Mouse (Mus musculus) CH12.LX (cell line): ENCODE data around the gene Tmem56. TPM values are rescaled to one million over a fixed set of nuclear protein-coding genes. Genes with fewer than 3 reads are reported as not detected.

Experiments
- DNase-seq: peaks from one replicate; pipeline ENCODE4 v3.0.0-alpha.2; 2013; ENCODE audit errors: extremely low read depth
- H3K27ac ChIP-seq: 2 replicates; pipeline ENCODE4 v1.5.1; 2012; ENCODE audit warnings: low read depth, mild to moderate bottlenecking, control low read depth, moderate library complexity; ENCODE audit not compliant: insufficient read depth
- H3K27me3 ChIP-seq: replicated peaks from 2 replicates; pipeline ENCODE3; 2012; ENCODE audit warnings: inconsistent platforms
- H3K36me3 ChIP-seq, 2 experiments: replicated peaks in 1 of 2; 2 replicates each; pipeline versions ENCODE3 to v1.6.1; 2012; ENCODE audit warnings: inconsistent platforms in 1 of 2, low read length in 1 of 2, mild to moderate bottlenecking in 1 of 2, mixed read lengths in 1 of 2, moderate library complexity in 1 of 2; ENCODE audit not compliant: control insufficient read depth in 1 of 2, insufficient read depth in 1 of 2
- H3K4me1 ChIP-seq, 2 experiments: 2 replicates each; pipeline ENCODE4 v1.6.1; 2012; ENCODE audit warnings: inconsistent platforms in 1 of 2, moderate library complexity in 1 of 2; ENCODE audit not compliant: insufficient read depth in 2 of 2, control insufficient read depth in 1 of 2
- H3K4me2 ChIP-seq: 2 replicates; pipeline ENCODE4 v1.6.1; 2012; ENCODE audit warnings: low read depth, mild to moderate bottlenecking, control low read depth; ENCODE audit not compliant: poor library complexity, insufficient read depth, severe bottlenecking
- H3K4me3 ChIP-seq, 3 experiments: fragments of 150-350 bp in 1 of 3; sonication (generic) in 1 of 3; replicated peaks in 1 of 3; 2 replicates each; pipeline versions ENCODE3 to v1.5.1; 2011 to 2012; ENCODE audit warnings: low read depth in 2 of 3, low read length in 2 of 3, mild to moderate bottlenecking in 2 of 3, moderate library complexity in 2 of 3, control low read depth in 1 of 3, improper control_type of control experiment in 1 of 3, inconsistent platforms in 1 of 3, mixed read lengths in 1 of 3; ENCODE audit not compliant: poor library complexity in 1 of 3
- H3K79me2 ChIP-seq: replicated peaks from 2 replicates; pipeline ENCODE4 v1.6.1; 2012; ENCODE audit warnings: mild to moderate bottlenecking, moderate library complexity; ENCODE audit not compliant: control insufficient read depth, poor library complexity, insufficient read depth, severe bottlenecking; ENCODE audit errors: extremely low read depth
- H3K9ac ChIP-seq: 2 replicates; pipeline ENCODE4 v1.6.1; 2012; ENCODE audit warnings: low read depth, mild to moderate bottlenecking, control low read depth, moderate library complexity; ENCODE audit not compliant: insufficient read depth
- H3K9me3 ChIP-seq: replicated peaks from 2 replicates; pipeline ENCODE3; 2012; ENCODE audit warnings: low read length, inconsistent platforms, mixed read lengths
- CTCF ChIP-seq, 2 experiments: IDR thresholded peaks in 1 of 2; conservative IDR thresholded peaks in 1 of 2; 2 replicates each; pipeline ENCODE4 v1.5.1; 2011 to 2012; ENCODE audit warnings: low read depth in 2 of 2, low read length in 2 of 2, improper control_type of control experiment in 1 of 2, inconsistent platforms in 1 of 2, mild to moderate bottlenecking in 1 of 2, moderate library complexity in 1 of 2
- EP300 ChIP-seq: IDR thresholded peaks from 2 replicates; pipeline ENCODE4 v1.6.1; 2011; ENCODE audit warnings: low read length, improper control_type of control experiment
- ETS1 ChIP-seq: conservative IDR thresholded peaks from 2 replicates; pipeline ENCODE4 v1.6.1; 2012; ENCODE audit warnings: low read depth, mild to moderate bottlenecking, inconsistent platforms, low read length, improper control_type of control experiment, moderate library complexity
- HCFC1 ChIP-seq: IDR thresholded peaks from 2 replicates; pipeline ENCODE4 v1.6.1; 2012; ENCODE audit warnings: low read depth, mild to moderate bottlenecking, inconsistent platforms, low read length, improper control_type of control experiment
- IRF4 ChIP-seq: IDR thresholded peaks from 2 replicates; pipeline ENCODE4 v1.6.1; 2014; ENCODE audit warnings: low read depth, mild to moderate bottlenecking, inconsistent platforms, low read length, improper control_type of control experiment
- JUND ChIP-seq: conservative IDR thresholded peaks from 2 replicates; pipeline ENCODE4 v1.6.1; 2011; ENCODE audit warnings: low read depth, low read length, improper control_type of control experiment
- KAT2A ChIP-seq: IDR thresholded peaks from 2 replicates; pipeline ENCODE4 v1.6.1; 2012; ENCODE audit warnings: low read length, improper control_type of control experiment, inconsistent platforms; ENCODE audit not compliant: insufficient replicate concordance
- MEF2A ChIP-seq: IDR thresholded peaks from 2 replicates; pipeline ENCODE4 v1.6.1; 2014; ENCODE audit warnings: low read depth, mild to moderate bottlenecking, inconsistent platforms, low read length, improper control_type of control experiment, borderline replicate concordance
- MXI1 ChIP-seq: IDR thresholded peaks from 2 replicates; pipeline ENCODE4 v1.6.1; 2011; ENCODE audit warnings: mild to moderate bottlenecking, low read depth, low read length, improper control_type of control experiment
- NELFE ChIP-seq: IDR thresholded peaks from 2 replicates; pipeline ENCODE4 v1.6.1; 2011; ENCODE audit warnings: low read depth, low read length, improper control_type of control experiment
- NRF1 ChIP-seq: IDR thresholded peaks from 2 replicates; pipeline ENCODE4 v1.6.1; 2014; ENCODE audit warnings: low read depth, mild to moderate bottlenecking, inconsistent platforms, low read length, improper control_type of control experiment, moderate library complexity
- PAX5 ChIP-seq: IDR thresholded peaks from 2 replicates; pipeline ENCODE4 v1.6.1; 2012; ENCODE audit warnings: low read length, inconsistent platforms, mixed read lengths
- POLR2A ChIP-seq: IDR thresholded peaks from 2 replicates; pipeline ENCODE4 v1.6.1; 2011; ENCODE audit warnings: low read depth, mild to moderate bottlenecking, improper control_type of control experiment, low read length
- SMC3 ChIP-seq: IDR thresholded peaks from 2 replicates; pipeline ENCODE4 v1.6.1; 2011; ENCODE audit warnings: low read depth, low read length, improper control_type of control experiment
- UBTF ChIP-seq: IDR thresholded peaks from 2 replicates; pipeline ENCODE4 v1.6.1; 2012; ENCODE audit warnings: low read depth, mild to moderate bottlenecking, inconsistent platforms, low read length, improper control_type of control experiment, moderate library complexity
- USF2 ChIP-seq: conservative IDR thresholded peaks from 2 replicates; pipeline ENCODE4 v1.6.1; 2011; ENCODE audit warnings: low read depth, low read length, improper control_type of control experiment
- dilution Hi-C: fragments of 300-500 bp; cut with MboI; formaldehyde crosslinking; loops from 2 replicates; pipeline ENCODE4 v1.14.3; 2020; ENCODE audit warnings: low sequenced_read_pairs; ENCODE audit not compliant: extremely low pct_unique_long_range_greater_than_20kb, extremely low pct_ligation_motif_present
- in situ Hi-C: fragments of 300-500 bp; cut with MboI; formaldehyde crosslinking; loops from 3 replicates; pipeline ENCODE4 v1.14.3; 2019; ENCODE audit warnings: low sequenced_read_pairs, low pct_ligation_motif_present, low pct_unique_long_range_greater_than_20kb, mixed read lengths
- polyA plus RNA-seq: library from polyadenylated mRNA; unstranded; fragments of >175 nt; gene quantifications from 2 replicates; pipeline ENCODE4 v1.2.1, GENCODE M21; 2012; ENCODE audit warnings: low read depth; ENCODE audit not compliant: insufficient read length
- total RNA-seq, 2 experiments: library from RNA; depleted of rRNA; stranded (reverse); fragments of 300-350 nt in 1 of 2; fragments of >200 nt in 1 of 2; gene quantifications; 2 replicates each; pipeline ENCODE4 v1.2.3; 2012 to 2014

The Tmem56 gene
- total and polyA plus RNA-seq, 3 experiments: not detected

GRCm38 (mm10) chr3:121159566-121159965 lies 123.3 kb downstream of the Tmem56 start:
- Histone ChIP-seq H3K9ac (no peak overlapping the region), H3K4me1 (peaks cover 3 to 36% of the 10 kb centered on the region in 2 experiments; a peak in 3 of 4 replicates), H3K4me2 (no peak overlapping the region), H3K36me3 (peaks cover 0 to 5% of the 10 kb centered on the region in 2 experiments), H3K9me3 (no peaks in the 10 kb centered on the region), H3K27me3 (no peaks in the 10 kb centered on the region), H3K27ac (no peak overlapping the region), H3K79me2 (no peaks in the 10 kb centered on the region), H3K4me3 (no peak overlapping the region)
- in situ Hi-C loops (loop anchor here (25.0 kb wide), 1 partner anchor 578 kb away; no protein-coding TSS in a partner anchor), dilution Hi-C loops (no loop called here)
- TF ChIP-seq MEF2A (no peak), ETS1 (no peak), PAX5 (no peak), JUND (no peak), USF2 (no peak), KAT2A (no peak), CTCF (conservative IDR thresholded peaks at IDR 0.05 in 1 of 2, IDR thresholded peaks at IDR 0.05 in 1 of 2; ENCODE audit: low read depth in 2 of 2, low read length in 2 of 2) (no peak), POLR2A (no peak), NELFE (no peak), HCFC1 (no peak), SMC3 (no peak), MXI1 (no peak), IRF4 (no peak), EP300 (no peak), NRF1 (no peak)
- no peak for DNase-seq

GRCm38 (mm10) chr3:121158901-121159351 lies 124.0 kb downstream of the Tmem56 start:
- H3K79me2 ChIP-seq: no peaks in the 10 kb centered on the region
- DNase-seq: no peak
- no peak overlapping the region for H3K27ac ChIP-seq
- in situ Hi-C loops: loop anchor here (25.0 kb wide), 1 partner anchor 578 kb away; no protein-coding TSS in a partner anchor
- H3K27me3 ChIP-seq: no peaks in the 10 kb centered on the region
- TF ChIP-seq UBTF: no peak
- TF ChIP-seq, all 38 proteins: peak for 0
- dilution Hi-C loops: no loop called here
- H3K4me1 ChIP-seq: peaks cover 8 to 38% of the 10 kb centered on the region in 2 experiments; a peak in 3 of 4 replicates
- H3K4me3 ChIP-seq: no peak overlapping the region
- H3K9ac ChIP-seq: no peak overlapping the region
- H3K4me2 ChIP-seq: no peak overlapping the region
- no peaks in the 10 kb centered on the region for H3K9me3 ChIP-seq
- H3K36me3 ChIP-seq: peaks cover 0 to 4% of the 10 kb centered on the region in 2 experiments
